Mouse (Mus musculus): ENCODE measurements around the gene Arhgef33.
"Not testable (repeated sequence)": the region's sequence is repeated elsewhere in the genome, so short reads cannot be mapped to it uniquely, and the experiment has no call there.

Arhgef33 gene

DNA sequence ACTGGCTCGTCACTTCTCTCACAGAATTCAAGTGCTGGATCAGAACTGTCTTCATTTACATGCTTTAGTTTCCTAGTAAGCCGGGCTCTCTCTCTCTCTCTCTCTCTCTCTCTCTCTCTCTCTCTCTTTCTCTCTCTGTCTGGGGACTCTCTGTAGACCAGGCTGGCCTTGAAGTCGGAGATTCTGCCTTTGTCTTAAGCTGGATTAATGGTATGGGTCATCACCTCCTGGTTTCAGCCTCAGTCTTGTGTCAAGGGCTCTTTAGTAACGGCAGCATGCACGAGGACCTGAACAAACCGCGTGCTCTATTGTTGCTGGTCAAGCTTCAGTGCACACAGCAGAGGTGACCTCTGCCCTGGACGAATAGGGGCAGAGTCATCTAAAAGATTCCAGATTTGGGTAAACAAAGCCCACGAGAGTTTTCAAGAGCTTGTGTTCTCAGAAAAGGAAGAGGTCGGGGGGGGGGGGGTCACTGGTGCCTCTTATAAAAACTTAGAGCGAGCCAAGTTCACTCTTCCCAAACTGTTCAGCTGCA is 39.5 kb downstream of the Arhgef33 start:
- no peak for DNase-seq (ENCODE audit: low spot score)

GRCm38 (mm10) chr17:80347234-80347633 is 40.0 kb downstream of the Arhgef33 start:
- no peak for DNase-seq (ENCODE audit: low spot score)

- DNase-seq (ENCODE audit: low spot score): no peak
These were observed 53.0 kb downstream of the Arhgef33 start for GRCm38 (mm10) chr17:80360245-80360644.

DNA sequence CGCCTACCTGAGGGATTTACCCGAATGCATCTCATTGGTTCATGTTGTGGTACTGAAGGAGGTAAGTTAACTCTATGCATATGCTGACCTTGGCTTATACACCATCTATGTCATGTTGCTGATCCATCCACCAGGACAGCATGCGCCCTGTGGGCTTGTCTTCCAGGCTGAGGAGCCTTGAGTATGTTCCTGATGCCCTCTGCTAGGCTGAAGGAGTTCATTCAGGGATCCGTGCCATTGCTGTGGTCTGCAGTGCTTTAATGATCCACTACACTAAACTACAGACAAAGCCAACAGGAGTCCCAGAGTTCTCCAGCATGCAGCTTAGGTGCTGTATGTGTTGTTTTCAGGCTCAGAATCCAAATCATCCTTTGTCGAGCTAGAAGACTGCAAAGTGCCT is 60.1 kb downstream of the Arhgef33 start:
- DNase-seq (ENCODE audit: low spot score): no peak

DNA sequence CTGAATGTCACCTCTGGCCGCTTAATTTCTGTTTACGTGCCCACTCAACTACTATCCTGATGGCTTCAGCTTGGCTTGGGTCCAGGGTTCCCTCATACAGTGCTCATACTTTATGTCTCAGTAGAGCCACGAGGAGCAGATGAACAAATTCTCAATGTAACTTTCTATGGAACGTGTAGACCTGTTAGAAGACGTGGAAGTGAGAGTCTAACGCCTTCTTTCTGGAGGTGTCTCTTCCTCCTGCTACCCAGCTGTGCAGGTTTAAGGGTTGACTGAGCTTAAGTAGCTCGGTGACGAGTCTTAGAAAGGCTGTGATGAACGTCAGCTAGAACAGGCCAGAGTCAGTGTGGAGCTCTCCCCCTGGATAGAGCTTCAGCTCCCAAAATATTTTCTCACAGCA is 61.4 kb downstream of the Arhgef33 start:
- no peak for DNase-seq (ENCODE audit: low spot score)

- DNase-seq (ENCODE audit: low spot score): peak; percentile 51
These were observed 66.0 kb downstream of the Arhgef33 start, which contains the start of gene Gm10190 for GRCm38 (mm10) chr17:80372989-80373725. Gm10190 (minus strand) TSS chr17:80373541.

DNA sequence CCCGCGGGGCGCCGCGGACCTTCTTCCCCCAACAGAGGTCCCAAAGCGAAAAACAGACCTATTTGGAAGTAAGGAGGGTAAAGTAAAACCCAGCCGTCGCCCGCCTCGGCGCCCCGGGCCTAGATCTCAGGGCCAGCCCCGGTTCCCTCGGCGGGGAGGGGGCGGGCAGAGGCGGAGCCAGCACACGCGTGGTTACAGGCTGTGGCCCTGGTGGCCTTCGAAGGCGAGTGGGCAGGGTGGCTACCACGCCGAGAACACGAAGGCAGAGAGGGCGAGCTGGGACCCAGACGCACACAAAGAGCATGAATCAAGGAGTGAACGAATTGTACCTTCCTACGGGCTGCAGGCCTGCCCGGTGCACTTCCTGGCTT is 66.5 kb downstream of the Arhgef33 start:
- DNase-seq (ENCODE audit: low spot score): no peak

GRCm38 (mm10) chr17:80378386-80378785 is 71.2 kb downstream of the Arhgef33 start:
- DNase-seq (ENCODE audit: low spot score): not testable (repeated sequence)

DNA sequence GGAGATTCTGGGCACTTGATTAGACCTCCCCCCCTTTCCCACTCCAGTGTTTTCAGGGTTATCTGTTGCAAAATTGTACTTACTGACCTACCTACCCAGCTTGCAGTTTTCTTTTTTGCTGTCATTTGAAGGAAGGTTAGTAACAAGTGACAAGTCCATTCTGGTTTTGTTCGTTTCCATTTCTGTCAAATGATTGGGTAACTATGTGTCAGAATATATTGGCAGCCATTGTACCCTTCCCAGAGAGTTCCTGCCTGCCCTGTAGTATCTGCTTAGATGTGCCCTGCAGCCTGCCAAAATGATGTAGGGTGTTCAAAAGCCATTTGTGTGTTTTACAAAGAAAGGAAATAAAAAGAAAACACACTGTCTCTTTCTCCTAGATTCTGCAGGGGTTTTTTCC is 78.5 kb downstream of the Arhgef33 start:
- DNase-seq (ENCODE audit: low spot score): no peak

- no peak for DNase-seq (ENCODE audit: low spot score)
These were observed 82.8 kb downstream of the Arhgef33 start for GRCm38 (mm10) chr17:80390024-80390423.

DNA sequence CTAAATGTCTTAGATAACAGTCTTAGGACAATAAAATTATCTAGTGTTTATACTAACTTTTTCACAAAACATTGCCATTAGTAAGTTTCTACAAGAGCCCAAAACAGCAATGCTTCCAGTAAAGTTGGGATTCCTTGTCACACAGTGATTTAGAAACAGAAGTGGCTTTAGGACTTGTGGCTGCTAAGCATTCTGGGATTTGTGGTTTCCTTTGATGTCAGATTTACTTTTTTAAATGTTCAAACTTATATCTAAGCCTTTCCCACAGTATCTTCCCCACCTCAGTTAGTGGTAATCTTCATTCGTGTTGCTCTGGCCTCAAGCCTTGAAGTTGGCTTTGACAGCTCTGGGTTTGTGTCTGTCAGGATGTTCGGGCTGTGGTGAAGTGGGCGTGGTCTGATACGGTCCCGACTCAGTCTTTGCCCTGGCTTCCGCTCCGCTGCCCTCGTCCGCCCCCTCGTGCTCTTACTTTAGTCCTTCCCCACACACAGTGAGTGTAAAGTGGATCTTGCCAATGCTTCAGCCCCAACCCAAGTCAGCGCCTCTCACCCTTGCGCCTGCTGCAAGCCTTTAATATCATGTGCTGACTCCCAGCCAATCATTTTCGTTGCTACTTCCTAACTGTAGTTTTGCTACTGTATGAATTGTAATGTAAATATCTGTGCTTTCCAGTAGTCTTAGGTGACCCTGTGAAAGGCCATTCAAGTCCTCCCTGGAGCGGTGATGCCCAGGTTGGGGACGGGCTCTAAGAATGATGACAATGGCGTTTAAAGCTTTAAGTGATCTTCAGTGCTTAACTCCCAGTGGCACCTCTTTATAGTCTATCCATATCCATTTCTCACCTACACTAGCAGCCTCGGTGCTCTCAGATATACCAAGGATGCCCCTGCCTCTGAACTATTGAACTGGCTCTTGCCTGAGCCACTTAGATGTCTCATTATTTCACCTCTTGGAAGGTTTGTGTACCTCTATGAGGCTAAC is 84.5 kb downstream of the Arhgef33 start:
- DNase-seq (ENCODE audit: low spot score): no peak

GRCm38 (mm10) chr17:80398243-80398642 is 91.0 kb downstream of the Arhgef33 start:
- no peak for DNase-seq (ENCODE audit: low spot score)

DNA sequence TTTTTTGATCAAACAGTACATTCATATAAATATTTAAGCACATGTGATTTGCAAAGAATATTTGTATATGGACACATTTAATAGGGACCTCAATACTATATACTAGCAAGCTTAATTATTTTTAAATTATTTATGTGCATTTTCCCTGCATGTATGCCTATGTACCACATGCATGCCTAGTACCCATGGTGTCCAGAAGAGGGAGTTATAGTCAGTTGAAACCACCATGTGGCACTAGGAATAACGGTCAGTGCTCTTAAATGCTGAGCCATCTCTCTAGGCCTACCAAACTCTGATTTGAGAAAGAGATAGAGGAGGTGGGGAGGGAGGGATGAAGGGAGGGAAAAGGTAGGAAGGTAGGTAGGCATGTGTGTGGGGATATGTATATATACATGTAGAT is 104.0 kb downstream of the Arhgef33 start:
- DNase-seq (ENCODE audit: low spot score): no peak

DNA sequence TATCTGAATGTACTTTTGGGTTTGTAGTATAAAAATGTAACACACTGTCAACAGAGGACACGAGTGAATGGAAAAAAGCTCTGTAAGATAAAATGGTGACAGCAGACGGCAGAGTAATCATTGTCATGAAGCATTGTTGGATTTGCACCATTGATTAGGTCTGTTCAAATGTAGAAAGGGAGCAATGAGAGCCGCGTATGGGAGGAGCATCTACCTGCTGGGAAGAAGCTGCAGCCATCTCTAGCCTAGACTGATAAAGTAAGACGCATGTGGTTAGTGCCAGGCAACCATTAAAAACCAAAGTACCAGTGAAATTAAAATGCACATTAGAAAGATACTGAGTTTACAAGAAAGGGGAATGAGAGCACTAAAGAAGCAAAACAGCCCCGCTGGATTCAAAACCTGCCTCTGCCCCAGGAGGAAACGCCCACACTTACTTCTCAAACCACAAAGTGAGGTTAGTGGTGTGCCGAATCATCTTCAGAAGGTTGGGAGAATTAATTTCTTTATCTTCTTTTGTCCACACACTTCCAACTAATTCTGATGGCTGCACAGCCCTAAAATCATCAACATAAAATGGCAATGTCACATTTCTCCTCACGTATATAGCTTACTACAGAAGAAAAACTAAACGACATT is 111.5 kb downstream of the Arhgef33 start:
- DNase-seq (ENCODE audit: low spot score): no peak

- DNase-seq (ENCODE audit: low spot score): no peak
These were observed 113.8 kb downstream of the Arhgef33 start for GRCm38 (mm10) chr17:80420998-80421397.

GRCm38 (mm10) chr17:80426171-80426570 is 119.0 kb downstream of the Arhgef33 start:
- no peak for DNase-seq (ENCODE audit: low spot score)

DNA sequence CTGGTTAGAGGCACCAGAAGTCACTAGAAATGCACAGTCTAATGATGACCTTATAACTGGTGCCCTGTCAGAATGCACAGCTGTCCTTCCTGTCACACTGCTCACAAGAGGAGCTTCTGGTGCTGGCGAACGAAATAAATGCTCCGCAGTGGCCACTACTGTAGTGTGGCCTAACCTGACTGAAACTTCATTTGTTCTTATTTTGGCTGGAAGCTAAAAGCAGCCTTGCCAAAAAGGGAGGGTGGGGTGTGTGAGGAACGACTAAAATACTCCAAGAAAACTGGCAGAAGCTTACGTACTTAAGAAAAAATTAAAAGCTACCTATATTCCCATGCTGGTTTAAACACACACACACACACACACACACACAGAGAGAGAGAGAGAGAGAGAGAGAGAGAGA is 119.7 kb downstream of the Arhgef33 start:
- no peak for DNase-seq (ENCODE audit: low spot score)

- DNase-seq (ENCODE audit: low spot score): no peak
These were observed 120.8 kb downstream of the Arhgef33 start for GRCm38 (mm10) chr17:80427966-80428365.

GRCm38 (mm10) chr17:80431997-80432396 is 124.8 kb downstream of the Arhgef33 start:
- DNase-seq (ENCODE audit: low spot score): no peak

DNA sequence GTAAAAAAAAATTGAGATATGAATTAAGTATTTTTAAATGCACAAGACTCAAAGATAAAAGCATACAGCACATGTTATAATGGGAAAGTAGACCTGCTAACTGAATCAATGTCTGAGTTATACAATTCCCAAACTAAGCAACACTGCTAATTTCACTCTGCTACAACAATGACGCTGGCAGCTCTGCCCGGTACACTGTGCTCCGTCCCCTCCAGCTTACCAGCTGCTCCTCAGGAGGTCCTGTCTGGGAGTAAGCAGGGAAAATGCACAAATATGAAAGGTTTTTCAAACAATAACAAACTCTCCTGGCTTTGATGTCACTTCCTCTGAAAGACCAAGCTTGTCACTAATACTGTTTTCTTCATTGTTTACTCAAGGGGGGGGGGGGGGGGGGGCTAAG is 127.2 kb downstream of the Arhgef33 start:
- no peak for DNase-seq (ENCODE audit: low spot score)

DNA sequence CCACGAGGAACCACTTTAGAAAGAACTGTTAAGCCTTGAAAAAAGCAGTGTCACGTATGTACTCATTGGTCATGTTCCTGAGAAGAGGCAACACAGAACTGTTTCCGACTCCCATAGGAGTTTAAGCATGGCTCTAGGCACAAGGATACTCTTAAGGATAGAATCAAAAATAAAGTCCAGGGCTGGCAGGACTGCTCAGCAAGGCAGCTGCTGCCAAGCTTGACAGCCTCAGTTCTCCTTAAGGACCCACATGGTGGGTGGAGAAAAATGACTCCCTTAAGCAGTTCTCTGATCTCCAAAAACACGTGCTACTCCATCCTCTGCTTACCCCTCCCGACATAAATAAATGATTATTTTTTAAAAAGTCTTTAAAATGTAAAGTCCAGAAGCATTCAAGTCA is 128.5 kb downstream of the Arhgef33 start:
- DNase-seq (ENCODE audit: low spot score): no peak

- no peak for DNase-seq (ENCODE audit: low spot score)
These were observed 138.2 kb downstream of the Arhgef33 start for GRCm38 (mm10) chr17:80445433-80445832.

All from urinary bladder, postnatal 10 days (tissue).